Mouse (Mus musculus) left cerebral cortex, postnatal 14 days (tissue): ENCODE measurements at regions not wholly inside any gene's neighbourhood (a gene's known extent, or its start where the extent isn't known, plus 50 kb on each side); places are given as distances from the start of the nearest gene placed in this dataset.

Source experiments
- DNase-seq, 2 experiments: peaks; one replicate each; pipeline ENCODE4 v3.0.0; 2021 to 2022; ENCODE audit warnings: low spot score in 2 of 2, mixed read lengths in 1 of 2
- intact Hi-C: fragments of 180-260 bp; cut with DNase I; formaldehyde crosslinking; loops from one replicate; pipeline ENCODE4 v1.15.1; 2025

- no peak for DNase-seq
- intact Hi-C loops = no loop called here
These were observed 131.0 kb upstream of the Rgs17 start for GRCm38 (mm10) chr10:6053207-6053606.

DNA sequence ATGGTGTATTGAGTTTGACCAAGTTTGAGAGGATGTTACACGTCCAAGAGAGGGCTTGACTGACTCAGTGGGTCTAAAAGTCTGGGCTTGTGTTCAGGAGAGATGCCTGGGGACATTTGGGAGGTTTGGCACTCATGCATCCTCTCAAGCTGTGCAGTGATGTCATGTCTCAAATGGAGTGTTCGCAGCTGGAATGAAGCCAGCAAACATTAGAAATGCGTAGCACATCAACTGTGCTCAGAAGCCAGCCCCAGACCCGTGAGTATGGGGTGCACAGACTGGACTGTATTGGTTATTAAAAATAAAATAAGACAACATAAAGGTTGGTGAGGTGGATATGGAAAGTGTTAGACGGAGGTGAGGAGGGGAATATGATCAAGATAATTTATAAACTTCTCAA, 121.2 kb upstream of the Rgs17 start:
- no peak for DNase-seq
- intact Hi-C loops = no loop called here

- intact Hi-C loops = loop anchor here (5.0 kb wide), 2 partner anchors 653 to 748 kb away; no protein-coding TSS in a partner anchor
- no peak for DNase-seq
These were observed 117.6 kb upstream of the Rgs17 start for GRCm38 (mm10) chr10:6039771-6040170.

DNA sequence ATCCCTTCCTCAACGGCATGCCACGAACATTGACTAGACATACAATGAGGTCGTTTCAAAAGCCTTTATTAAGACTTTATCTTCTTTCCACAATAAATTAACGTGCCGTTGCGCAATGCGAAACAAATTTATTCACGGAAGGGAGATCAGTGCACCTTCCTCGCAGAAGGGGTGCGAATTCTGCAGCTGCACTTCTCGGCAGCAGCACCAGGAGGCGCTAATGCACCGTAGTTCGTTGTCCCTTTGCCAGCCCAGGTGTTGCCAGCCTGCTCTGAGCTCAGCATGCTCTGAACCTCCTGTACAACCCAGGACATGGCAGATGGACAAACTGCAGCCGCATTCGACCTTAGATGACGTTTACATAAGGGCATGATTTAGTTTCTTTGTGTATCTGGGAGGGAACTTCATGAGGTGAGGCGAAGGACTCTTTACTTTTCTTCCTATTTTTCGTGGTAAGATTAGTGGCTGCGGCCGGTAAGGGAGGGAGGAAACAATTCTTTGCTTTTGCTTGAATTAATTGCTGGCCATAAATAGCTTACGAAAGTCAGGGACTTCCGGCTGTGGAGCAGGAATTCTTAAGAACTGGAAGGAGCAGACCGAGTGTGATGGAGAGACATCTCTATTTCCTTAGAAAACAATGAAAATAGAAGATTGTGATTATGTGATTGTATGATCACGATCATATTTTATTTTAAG, 113.7 kb upstream of the Rgs17 start:
- DNase-seq = peak; percentile 60 to 88
- intact Hi-C loops = loop anchor here (5.0 kb wide), 2 partner anchors 656 to 751 kb away; no protein-coding TSS in a partner anchor

DNA sequence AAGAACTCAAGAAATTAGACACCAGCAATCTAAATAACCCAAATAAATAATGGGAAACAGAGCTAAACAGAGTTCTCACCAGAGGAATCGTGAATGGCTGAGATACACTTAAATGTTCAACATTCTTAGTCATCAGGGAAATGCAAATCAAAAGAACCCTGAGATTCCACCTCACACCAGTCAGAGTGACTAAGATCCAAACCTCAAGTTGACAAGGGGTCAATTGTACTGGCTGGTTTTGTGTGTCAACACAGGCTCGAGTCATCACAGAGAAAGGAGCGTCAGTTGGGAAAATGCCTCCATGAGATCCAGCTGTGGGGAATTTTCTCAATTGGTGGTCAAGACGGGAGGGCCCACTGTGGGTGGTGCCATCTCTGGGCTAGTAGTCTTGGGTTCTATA, 110.3 kb upstream of the Rgs17 start:
- intact Hi-C loops = no loop called here
- no peak for DNase-seq

- intact Hi-C loops = no loop called here
- DNase-seq = no peak
These were observed 105.4 kb upstream of the Rgs17 start for GRCm38 (mm10) chr10:6027551-6027950.

DNA sequence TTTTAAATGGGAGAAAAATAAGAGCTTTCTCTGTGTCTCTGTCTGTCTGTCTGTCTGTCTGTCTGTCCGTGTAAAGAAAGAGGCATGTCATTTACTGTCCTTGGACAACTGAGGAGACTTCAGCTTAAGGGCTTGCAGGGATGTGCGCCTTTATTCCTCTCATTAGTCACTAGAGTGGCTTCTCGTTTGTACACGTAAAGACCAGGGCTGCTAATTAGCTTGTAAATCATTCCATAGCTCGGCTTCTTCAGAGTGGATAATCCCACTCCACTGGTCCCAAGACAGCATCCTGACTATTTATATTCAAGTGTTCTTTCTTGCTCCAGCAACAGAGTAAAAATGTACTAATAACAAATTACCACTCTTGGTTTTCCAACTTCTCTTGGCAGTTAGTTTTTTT, 104.1 kb upstream of the Rgs17 start:
- no peak for DNase-seq
- intact Hi-C loops = no loop called here

DNA sequence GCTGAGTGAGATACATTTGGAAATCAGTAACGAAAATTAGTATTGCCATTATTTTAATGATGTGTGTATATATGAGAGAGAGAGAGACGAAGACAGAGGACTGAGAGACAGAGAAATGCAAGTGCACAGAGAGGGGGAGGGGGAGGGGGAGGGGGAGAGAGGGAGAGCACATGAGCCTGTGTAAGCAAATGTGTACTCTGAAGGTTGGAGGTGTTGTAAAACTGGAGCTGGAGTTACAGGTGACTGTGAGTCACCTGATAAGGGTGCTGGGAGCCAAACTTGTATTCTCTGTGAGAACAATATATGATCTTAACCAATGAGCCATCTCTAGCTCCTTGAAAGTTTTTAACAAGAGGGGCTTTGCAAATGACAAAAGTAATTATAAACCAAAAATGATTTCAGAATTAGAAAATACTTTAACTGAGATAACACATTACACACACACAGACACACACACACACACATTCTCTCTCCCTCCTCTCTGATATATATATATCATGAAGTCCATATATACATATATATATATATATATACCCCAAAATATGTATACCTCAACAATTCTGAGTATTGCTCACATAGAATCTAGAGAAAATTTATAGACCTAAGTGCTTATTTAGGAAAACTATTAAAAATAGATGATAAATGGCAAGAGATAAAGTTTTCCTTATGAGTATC, 100.5 kb upstream of the Rgs17 start:
- intact Hi-C loops = no loop called here
- DNase-seq = no peak

GRCm38 (mm10) chr10:6020944-6021684, 98.9 kb upstream of the Rgs17 start:
- DNase-seq = no peak
- intact Hi-C loops = no loop called here

- intact Hi-C loops = no loop called here
- no peak for DNase-seq
These were observed 91.5 kb upstream of the Rgs17 start for GRCm38 (mm10) chr10:6013743-6014142.

- DNase-seq = peak; percentile 18 to 77
- intact Hi-C loops = no loop called here
These were observed 89.3 kb upstream of the Rgs17 start for GRCm38 (mm10) chr10:6011541-6011940.

- intact Hi-C loops = no loop called here
- no peak for DNase-seq
These were observed 88.8 kb upstream of the Rgs17 start for GRCm38 (mm10) chr10:6011029-6011428.

DNA sequence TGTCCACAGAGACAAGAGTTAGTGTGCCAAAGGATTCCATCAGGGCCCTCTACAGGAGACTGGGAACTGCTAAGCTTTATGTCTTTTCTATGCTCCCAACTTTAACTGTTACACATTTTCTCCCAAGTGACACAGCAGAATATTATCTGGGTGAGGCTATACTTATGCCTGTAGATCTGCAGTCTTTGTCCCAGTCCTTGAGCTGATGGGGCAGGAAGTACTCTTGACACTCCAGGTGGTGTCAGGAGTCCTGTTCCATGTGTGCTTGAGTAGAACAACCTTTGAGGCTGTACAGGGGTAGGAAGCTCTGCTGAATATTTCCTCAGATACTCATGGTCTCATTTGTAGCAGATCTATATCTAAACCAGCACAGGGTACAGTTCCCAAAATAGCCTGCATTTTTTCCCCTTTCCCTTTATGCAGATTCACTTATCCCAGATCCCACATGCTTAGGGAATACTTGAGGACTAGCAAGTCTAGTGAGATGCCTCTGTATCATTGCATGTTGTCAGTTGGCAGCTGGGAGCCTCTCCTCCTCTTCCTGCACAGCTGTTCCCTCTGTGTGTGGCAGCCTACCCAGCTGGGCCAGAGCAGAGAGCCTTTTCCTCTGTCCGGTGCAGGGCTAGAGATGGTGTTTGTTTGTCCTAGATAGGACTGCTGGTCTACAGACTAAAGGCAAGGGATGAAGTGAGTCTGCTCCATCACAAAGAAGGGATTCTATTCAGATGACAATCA, 85.2 kb upstream of the Rgs17 start:
- intact Hi-C loops = no loop called here
- peak in 1 of 2 experiments; percentile 7 for DNase-seq

- intact Hi-C loops = no loop called here
- DNase-seq = no peak
These were observed 59.2 kb upstream of the Rgs17 start for GRCm38 (mm10) chr10:5981433-5981832.

DNA sequence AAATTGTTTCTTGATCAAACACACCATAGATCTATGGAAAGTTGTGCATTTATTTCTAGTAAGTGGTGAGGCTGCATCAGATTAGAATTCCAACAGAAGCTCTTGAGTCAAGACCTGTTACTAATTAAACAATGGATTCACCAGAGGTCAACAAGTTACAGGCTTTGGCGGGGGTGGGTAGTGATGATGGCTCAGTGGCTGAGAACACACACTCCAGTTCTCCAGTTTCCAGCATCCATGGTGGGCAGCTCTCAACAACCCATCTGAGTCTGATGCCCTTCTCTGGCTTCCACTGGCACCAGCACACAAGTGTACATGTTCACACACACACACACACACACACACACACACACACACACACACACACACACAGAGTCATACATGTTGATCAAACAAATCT, 56.3 kb upstream of the Rgs17 start:
- intact Hi-C loops = no loop called here
- DNase-seq = no peak
